Mouse (Mus musculus) cerebellum, adult 2 months (tissue): ENCODE data around the gene Nphp1.

ENCODE experiments used
- CTCF ChIP-seq: fragments of 200-500 bp; IDR thresholded peaks from 2 replicates; pipeline ENCODE4 v1.5.1; 2011; ENCODE audit warnings: low read depth, mild to moderate bottlenecking, control low read depth, low read length, moderate library complexity, borderline replicate concordance; ENCODE audit not compliant: insufficient read depth
- POLR2A ChIP-seq: fragments of 200-500 bp; IDR thresholded peaks from 2 replicates; pipeline ENCODE4 v1.6.1; 2011; ENCODE audit warnings: low read length, control low read depth, borderline replicate concordance; ENCODE audit not compliant: insufficient read depth

DNA sequence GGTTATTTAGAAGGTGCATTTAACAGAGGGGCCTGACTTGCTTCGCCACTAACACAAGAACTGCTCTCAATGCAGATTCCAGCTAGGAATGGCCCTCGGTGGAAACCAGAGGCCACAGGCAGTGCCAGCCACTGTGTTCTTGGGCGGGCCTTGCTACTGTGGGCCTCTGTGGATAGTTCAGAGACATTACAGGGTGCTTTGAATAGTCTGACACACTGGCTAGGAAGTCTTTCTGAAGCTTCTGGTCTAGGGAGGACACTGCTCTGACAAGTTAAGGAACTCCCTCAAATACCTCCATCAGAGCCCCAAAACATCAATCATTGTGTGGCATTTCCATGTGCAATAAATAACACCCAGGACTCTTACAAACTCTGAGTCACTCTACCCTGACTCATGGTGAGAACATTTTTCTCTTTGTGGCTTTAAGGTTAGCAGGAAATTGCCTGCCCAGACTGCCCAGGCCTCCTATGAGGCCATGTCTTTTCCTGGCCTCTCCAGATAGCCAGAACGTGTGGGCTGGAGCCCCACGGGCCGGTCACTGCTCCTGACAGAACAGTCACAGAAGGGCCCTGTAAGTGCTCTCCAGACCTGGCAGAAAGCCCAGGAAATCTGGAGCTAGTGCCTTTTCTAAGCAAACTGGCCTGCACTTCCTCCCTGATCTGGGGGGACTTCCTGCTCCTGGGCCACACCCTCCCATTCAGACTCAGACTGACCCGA is 66.4 kb downstream of the Nphp1 start:
- TF ChIP-seq POLR2A = no peak
- no peak for TF ChIP-seq CTCF
